Mouse (Mus musculus): Measurements from ENCODE around the gene Ttc17. TPM values are rescaled to one million over a fixed set of nuclear protein-coding genes. Genes with fewer than 3 reads are reported as not detected.
A peak's percentile ranks its signal among the peaks of the same experiment; 100 is the strongest.

The Ttc17 gene
- polyA plus RNA-seq, 1 experiment, result 7.7 TPM

GRCm38 (mm10) chr2:94271176-94271575, 135.3 kb downstream of the Ttc17 start:
- no peaks in the 10 kb centered on the region for H3K79me3 ChIP-seq (ENCODE audit: low read depth)
- no peaks in the 10 kb centered on the region for H3K36me3 ChIP-seq (ENCODE audit: control insufficient read depth, insufficient read depth)
- H3ac ChIP-seq (ENCODE audit: control insufficient read depth, insufficient read length, low read depth), result no peak overlapping the region
- H3K27me3 ChIP-seq (ENCODE audit: control insufficient read depth, insufficient read depth, insufficient read length), result no peaks in the 10 kb centered on the region
- TF ChIP-seq FOSL1 (IDR thresholded peaks at IDR 0.05; ENCODE audit: insufficient read depth, low read length, poor library complexity, severe bottlenecking), result no peak
- TF ChIP-seq MYOD1 (IDR thresholded peaks at IDR 0.05; ENCODE audit: control insufficient read depth, insufficient read length, low read depth), result no peak
- no peak for TF ChIP-seq CTCF (IDR thresholded peaks at IDR 0.05; ENCODE audit: control insufficient read depth, insufficient read depth, insufficient read length)
- no peak for TF ChIP-seq MYOG (IDR thresholded peaks at IDR 0.05; ENCODE audit: control insufficient read depth, extremely low read depth, insufficient read length)
- no peak for TF ChIP-seq USF1 (IDR thresholded peaks at IDR 0.05; ENCODE audit: low read depth)
- TF ChIP-seq MAX (IDR thresholded peaks at IDR 0.05), result no peak
- TF ChIP-seq CEBPB (IDR thresholded peaks at IDR 0.05; ENCODE audit: low read depth), result no peak
- no peaks in the 10 kb centered on the region for H3K79me2 ChIP-seq (ENCODE audit: control insufficient read depth, insufficient read depth)
- no peak overlapping the region for H3K4me3 ChIP-seq (ENCODE audit: insufficient read depth, poor library complexity, severe bottlenecking)

GRCm38 (mm10) chr2:94268835-94269234, 137.7 kb downstream of the Ttc17 start:
- H3K27me3 ChIP-seq (ENCODE audit: control insufficient read depth, insufficient read depth, insufficient read length), result no peaks in the 10 kb centered on the region
- TF ChIP-seq MAX (IDR thresholded peaks at IDR 0.05) (no peak), MYOD1 (IDR thresholded peaks at IDR 0.05; ENCODE audit: control insufficient read depth, insufficient read length, low read depth) (no peak), CEBPB (IDR thresholded peaks at IDR 0.05; ENCODE audit: low read depth) (no peak), USF1 (IDR thresholded peaks at IDR 0.05; ENCODE audit: low read depth) (no peak), CTCF (IDR thresholded peaks at IDR 0.05; ENCODE audit: control insufficient read depth, insufficient read depth, insufficient read length) (no peak), FOSL1 (IDR thresholded peaks at IDR 0.05; ENCODE audit: insufficient read depth, low read length, poor library complexity, severe bottlenecking) (no peak), MYOG (IDR thresholded peaks at IDR 0.05; ENCODE audit: control insufficient read depth, extremely low read depth, insufficient read length) (no peak)

GRCm38 (mm10) chr2:94267213-94267850, 139.2 kb downstream of the Ttc17 start:
- Histone ChIP-seq H3K36me3 (ENCODE audit: control insufficient read depth, insufficient read depth) (no peaks in the 10 kb centered on the region), H3K27me3 (ENCODE audit: control insufficient read depth, insufficient read depth, insufficient read length) (no peaks in the 10 kb centered on the region), H3K79me2 (ENCODE audit: control insufficient read depth, insufficient read depth) (no peaks in the 10 kb centered on the region), H3ac (ENCODE audit: control insufficient read depth, insufficient read length, low read depth) (no peak overlapping the region), H3K4me3 (ENCODE audit: insufficient read depth, poor library complexity, severe bottlenecking) (no peak overlapping the region), H3K79me3 (ENCODE audit: low read depth) (no peaks in the 10 kb centered on the region)
- TF ChIP-seq MYOD1 (IDR thresholded peaks at IDR 0.05; ENCODE audit: control insufficient read depth, insufficient read length, low read depth), result peak; percentile 14
- TF ChIP-seq MYOG (IDR thresholded peaks at IDR 0.05; ENCODE audit: control insufficient read depth, extremely low read depth, insufficient read length), result no peak

More at GRCm38 (mm10) chr2:94268835-94269234, 137.7 kb downstream of the Ttc17 start:
- Histone ChIP-seq H3K79me3 (ENCODE audit: low read depth) (no peaks in the 10 kb centered on the region), H3K36me3 (ENCODE audit: control insufficient read depth, insufficient read depth) (no peaks in the 10 kb centered on the region), H3ac (ENCODE audit: control insufficient read depth, insufficient read length, low read depth) (no peak overlapping the region), H3K79me2 (ENCODE audit: control insufficient read depth, insufficient read depth) (no peaks in the 10 kb centered on the region), H3K4me3 (ENCODE audit: insufficient read depth, poor library complexity, severe bottlenecking) (no peak overlapping the region)

- H3K79me3 ChIP-seq (ENCODE audit: low read depth), result no peaks in the 10 kb centered on the region
- no peak overlapping the region for H3ac ChIP-seq (ENCODE audit: control insufficient read depth, insufficient read length, low read depth)
- H3K36me3 ChIP-seq (ENCODE audit: control insufficient read depth, insufficient read depth), result no peaks in the 10 kb centered on the region
- peaks cover under 1% of the 10 kb centered on the region for H3K27me3 ChIP-seq (ENCODE audit: control insufficient read depth, insufficient read depth, insufficient read length)
- no peak for TF ChIP-seq MAX (IDR thresholded peaks at IDR 0.05)
- TF ChIP-seq CTCF (IDR thresholded peaks at IDR 0.05; ENCODE audit: control insufficient read depth, insufficient read depth, insufficient read length), result no peak
- no peak for TF ChIP-seq FOSL1 (IDR thresholded peaks at IDR 0.05; ENCODE audit: insufficient read depth, low read length, poor library complexity, severe bottlenecking)
- no peak for TF ChIP-seq MYOD1 (IDR thresholded peaks at IDR 0.05; ENCODE audit: control insufficient read depth, insufficient read length, low read depth)
- TF ChIP-seq CEBPB (IDR thresholded peaks at IDR 0.05; ENCODE audit: low read depth), result no peak
- no peak for TF ChIP-seq USF1 (IDR thresholded peaks at IDR 0.05; ENCODE audit: low read depth)
- no peak for TF ChIP-seq MYOG (IDR thresholded peaks at IDR 0.05; ENCODE audit: control insufficient read depth, extremely low read depth, insufficient read length)
- H3K79me2 ChIP-seq (ENCODE audit: control insufficient read depth, insufficient read depth), result no peaks in the 10 kb centered on the region
- H3K4me3 ChIP-seq (ENCODE audit: insufficient read depth, poor library complexity, severe bottlenecking), result no peak overlapping the region
Measured at GRCm38 (mm10) chr2:94266381-94267160, 139.9 kb downstream of the Ttc17 start.

GRCm38 (mm10) chr2:94265221-94266191, 141.0 kb downstream of the Ttc17 start:
- no peaks in the 10 kb centered on the region for H3K79me3 ChIP-seq (ENCODE audit: low read depth)
- H3K36me3 ChIP-seq (ENCODE audit: control insufficient read depth, insufficient read depth), result no peaks in the 10 kb centered on the region
- TF ChIP-seq CTCF (IDR thresholded peaks at IDR 0.05; ENCODE audit: control insufficient read depth, insufficient read depth, insufficient read length) (no peak), MYOD1 (IDR thresholded peaks at IDR 0.05; ENCODE audit: control insufficient read depth, insufficient read length, low read depth) (no peak), FOSL1 (IDR thresholded peaks at IDR 0.05; ENCODE audit: insufficient read depth, low read length, poor library complexity, severe bottlenecking) (no peak), CEBPB (IDR thresholded peaks at IDR 0.05; ENCODE audit: low read depth) (no peak), MYOG (IDR thresholded peaks at IDR 0.05; ENCODE audit: control insufficient read depth, extremely low read depth, insufficient read length) (no peak), MAX (IDR thresholded peaks at IDR 0.05) (no peak)
- H3ac ChIP-seq (ENCODE audit: control insufficient read depth, insufficient read length, low read depth), result no peak overlapping the region
- peaks cover 4% of the 10 kb centered on the region for H3K27me3 ChIP-seq (ENCODE audit: control insufficient read depth, insufficient read depth, insufficient read length)
- no peaks in the 10 kb centered on the region for H3K79me2 ChIP-seq (ENCODE audit: control insufficient read depth, insufficient read depth)
- no peak overlapping the region for H3K4me3 ChIP-seq (ENCODE audit: insufficient read depth, poor library complexity, severe bottlenecking)

All from C2C12 (cell line).